Mouse (Mus musculus): ENCODE data around the gene Sipa1l1.

GRCm38 (mm10) chr12:82293545-82294247, 124.6 kb downstream of the Sipa1l1 start:
- TF ChIP-seq CTCF (conservative IDR thresholded peaks at IDR 0.05; ENCODE audit: insufficient read depth, insufficient read length, low read depth, low read length) (no peak), POLR2A (IDR thresholded peaks at IDR 0.05; ENCODE audit: low read depth, low read length) (no peak)

All from kidney, adult 2 months (tissue).